Mouse (Mus musculus): ENCODE measurements around the gene Dyrk1a.

DNA sequence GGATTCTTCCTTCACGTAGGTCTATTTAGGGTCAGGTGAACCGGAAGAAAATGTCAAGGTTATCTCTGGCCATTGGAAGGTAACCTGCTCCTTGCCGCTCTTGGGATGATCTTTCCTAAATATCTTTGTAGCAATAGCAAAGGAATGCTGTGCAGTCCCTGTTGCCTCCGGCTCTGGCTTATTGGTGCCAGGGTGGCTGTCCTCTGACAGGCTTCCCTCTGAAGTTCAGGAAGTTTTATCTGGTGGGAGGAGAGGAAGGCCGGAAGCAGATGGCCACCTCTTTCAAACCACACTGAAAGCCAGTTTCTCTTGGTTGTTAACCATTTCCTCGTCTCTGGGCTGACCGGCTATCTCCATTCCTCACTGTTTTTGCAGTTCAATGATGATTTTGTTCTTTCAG is 10.5 kb upstream of the Dyrk1a start:
- TF ChIP-seq E2F4 (IDR thresholded peaks at IDR 0.05; ENCODE audit: insufficient read depth), result no peak
- TF ChIP-seq POLR2A (IDR thresholded peaks at IDR 0.05; ENCODE audit: insufficient read length, low read depth), result no peak
- no peak for TF ChIP-seq SRF (IDR thresholded peaks at IDR 0.05; ENCODE audit: control insufficient read depth, insufficient read length, low read depth)
- no peak for TF ChIP-seq CEBPB (IDR thresholded peaks at IDR 0.05; ENCODE audit: insufficient read depth, poor library complexity, severe bottlenecking)
- TF ChIP-seq POLR2AphosphoS2 (IDR thresholded peaks at IDR 0.05; ENCODE audit: insufficient read length, low read depth), result no peak
